Mouse (Mus musculus) splenic B cell, adult 2 months (primary cell): ENCODE data around the gene Ercc6.
A peak's percentile ranks its signal among the peaks of the same experiment; 100 is the strongest.

Experiments
- DNase-seq: peaks from one replicate; pipeline ENCODE4 v3.0.0-alpha.2; 2011; ENCODE audit warnings: low read depth, low spot score
- H3K27me3 ChIP-seq: 2 replicates; pipeline ENCODE4 v1.6.1; 2012; ENCODE audit warnings: mild to moderate bottlenecking, low read length, moderate library complexity, mixed read lengths; ENCODE audit not compliant: control insufficient read depth, poor library complexity, insufficient read depth, severe bottlenecking
- H3K36me3 ChIP-seq: 2 replicates; pipeline ENCODE4 v1.6.1; 2012; ENCODE audit warnings: mild to moderate bottlenecking, low read length, moderate library complexity, mixed read lengths; ENCODE audit not compliant: control insufficient read depth, poor library complexity, insufficient read depth, severe bottlenecking

The Ercc6 gene

DNA sequence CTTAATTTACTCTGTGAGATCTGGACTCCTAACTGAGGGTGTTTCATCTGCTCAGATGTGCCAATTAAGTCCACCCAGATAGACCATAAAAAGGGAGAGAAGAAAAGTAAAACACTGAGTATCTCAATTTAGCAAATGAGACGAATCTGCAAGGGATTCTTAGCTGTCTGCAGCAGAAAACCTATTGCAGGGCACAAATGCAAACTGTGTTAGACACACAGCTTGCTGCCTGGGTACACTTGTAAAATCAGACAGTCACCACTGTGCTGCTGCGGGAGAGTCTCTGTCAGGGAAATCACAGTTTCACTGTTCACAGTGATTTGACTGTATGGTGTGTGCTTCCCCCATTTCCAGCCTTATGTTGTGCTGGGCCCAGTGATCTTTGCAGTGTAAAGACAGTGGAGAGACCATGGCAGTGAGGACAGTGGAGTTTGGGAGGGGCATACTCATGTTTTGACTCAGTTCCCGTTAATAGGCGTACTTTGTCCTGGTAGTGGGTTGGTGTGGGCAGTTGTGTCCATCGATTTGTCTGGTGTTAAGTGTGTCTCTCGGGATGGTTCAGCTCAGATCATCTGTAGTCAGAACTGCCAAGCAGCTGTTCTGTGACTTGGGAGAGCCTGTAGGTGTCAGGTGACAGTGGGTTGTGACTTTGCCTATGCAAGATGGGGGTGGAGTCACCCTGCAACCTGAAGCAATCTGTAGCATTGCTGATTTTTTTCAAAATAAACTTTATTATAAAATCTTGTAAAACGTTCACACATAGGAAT lies 19.2 kb downstream of the Ercc6 start:
- H3K36me3 ChIP-seq: peaks cover 6% of the 10 kb centered on the region; the same call in 1 of the 2 replicates
- no peak for DNase-seq
- H3K27me3 ChIP-seq: no peaks in the 10 kb centered on the region

DNA sequence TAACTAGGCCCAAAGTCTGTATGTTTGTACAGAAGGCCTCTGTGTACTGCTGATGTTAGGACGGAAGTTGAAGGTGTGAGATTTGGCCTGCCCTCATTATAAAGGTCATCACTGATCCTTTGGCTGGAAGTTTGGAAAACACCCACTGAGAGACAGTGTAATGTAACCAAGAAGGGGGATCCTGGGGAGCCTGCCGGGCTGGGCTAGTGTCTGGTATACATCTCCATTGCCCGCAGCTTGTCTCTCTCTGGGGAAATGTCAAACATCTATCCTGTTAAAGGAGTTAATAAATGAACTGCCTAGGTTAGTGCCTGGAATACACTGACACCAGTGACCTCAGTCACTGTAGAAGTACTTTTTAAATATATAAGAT lies 19.8 kb downstream of the Ercc6 start:
- peaks cover 6% of the 10 kb centered on the region; the same call in 1 of the 2 replicates for H3K36me3 ChIP-seq
- H3K27me3 ChIP-seq: no peaks in the 10 kb centered on the region
- no peak for DNase-seq

DNA sequence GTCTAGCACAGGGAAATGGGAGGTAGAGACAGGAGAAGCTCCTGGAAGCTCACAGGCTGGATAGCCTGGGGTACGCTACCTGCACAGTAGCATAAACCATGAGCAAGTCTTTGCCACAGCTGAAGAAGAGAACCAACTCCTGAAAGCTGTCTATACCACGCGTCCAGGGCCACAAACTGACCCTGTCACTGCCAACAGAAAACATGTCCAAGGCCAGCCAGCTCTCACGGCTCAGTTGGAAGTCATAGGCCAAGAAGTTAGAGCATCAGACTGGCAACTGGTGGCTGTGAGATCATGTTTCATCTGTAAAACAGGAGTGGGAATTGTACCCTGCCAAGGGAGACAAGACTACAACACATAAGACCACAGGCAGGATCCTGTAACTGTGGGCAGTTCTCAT lies 20.3 kb downstream of the Ercc6 start:
- no peaks in the 10 kb centered on the region for H3K27me3 ChIP-seq
- no peak for DNase-seq
- H3K36me3 ChIP-seq: peaks cover 8% of the 10 kb centered on the region

DNA sequence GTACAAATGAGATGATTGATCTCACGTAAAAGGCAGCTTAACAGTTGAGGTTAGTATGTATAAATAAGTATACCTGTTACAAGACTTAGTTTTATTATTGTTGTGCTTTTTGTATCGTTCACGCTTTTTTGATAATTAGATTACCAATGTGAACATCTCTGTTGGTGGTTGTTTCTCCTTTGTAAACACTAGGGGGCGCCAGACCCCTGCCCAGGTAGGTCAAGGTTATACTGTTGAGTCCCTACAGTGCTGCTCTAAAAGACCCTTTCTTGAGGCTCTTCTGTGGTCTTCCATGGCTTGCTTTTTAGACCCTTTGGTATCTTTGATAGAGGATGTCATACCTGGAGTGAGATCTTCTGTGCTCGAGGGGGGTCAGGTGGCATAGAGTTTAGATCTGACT lies 20.8 kb downstream of the Ercc6 start:
- DNase-seq: peak; percentile 56
- Histone ChIP-seq H3K27me3 (no peaks in the 10 kb centered on the region), H3K36me3 (peaks cover 8% of the 10 kb centered on the region)

DNA sequence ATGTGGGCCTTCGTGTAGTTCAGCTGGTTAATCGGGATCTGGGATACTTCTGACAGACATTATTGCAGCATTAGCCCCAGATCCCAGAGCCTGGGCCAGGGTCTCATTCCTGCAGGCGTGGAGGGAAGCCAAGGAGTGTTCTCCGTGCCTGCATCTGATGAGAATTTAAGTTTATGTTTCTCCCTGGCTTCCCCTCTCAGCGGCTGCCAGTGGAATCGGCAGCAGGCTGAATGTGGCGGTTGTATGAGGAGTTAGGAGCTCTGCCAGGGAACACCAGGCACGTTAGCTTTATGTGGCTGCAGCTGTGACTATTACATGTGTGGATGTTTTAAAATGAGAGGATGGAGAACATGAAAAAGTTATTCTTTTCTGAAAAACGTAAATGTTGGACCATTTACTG lies 23.4 kb downstream of the Ercc6 start:
- Histone ChIP-seq H3K36me3 (peaks cover 9% of the 10 kb centered on the region), H3K27me3 (no peaks in the 10 kb centered on the region)
- DNase-seq: no peak

DNA sequence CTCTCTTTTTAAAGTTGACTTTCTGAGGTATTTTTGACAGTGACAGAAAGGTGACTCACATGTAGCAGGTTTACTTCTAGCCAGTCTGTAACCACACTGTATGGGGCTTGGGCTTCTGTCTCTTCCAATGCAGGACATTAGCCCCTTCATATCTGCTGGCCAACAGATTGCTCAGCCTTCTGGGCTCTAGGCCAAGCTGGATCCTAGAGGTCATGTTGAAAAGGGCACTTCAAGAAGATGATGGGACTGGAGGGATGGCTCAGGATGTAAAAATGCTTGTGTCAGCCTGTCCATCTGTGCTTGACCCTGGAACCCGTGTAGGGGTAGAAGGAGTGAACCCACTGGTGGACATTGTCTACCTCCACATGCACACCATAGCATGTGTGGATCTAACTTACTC lies 24.8 kb downstream of the Ercc6 start:
- no peak for DNase-seq
- no peaks in the 10 kb centered on the region for H3K27me3 ChIP-seq
- peaks cover 12% of the 10 kb centered on the region for H3K36me3 ChIP-seq

DNA sequence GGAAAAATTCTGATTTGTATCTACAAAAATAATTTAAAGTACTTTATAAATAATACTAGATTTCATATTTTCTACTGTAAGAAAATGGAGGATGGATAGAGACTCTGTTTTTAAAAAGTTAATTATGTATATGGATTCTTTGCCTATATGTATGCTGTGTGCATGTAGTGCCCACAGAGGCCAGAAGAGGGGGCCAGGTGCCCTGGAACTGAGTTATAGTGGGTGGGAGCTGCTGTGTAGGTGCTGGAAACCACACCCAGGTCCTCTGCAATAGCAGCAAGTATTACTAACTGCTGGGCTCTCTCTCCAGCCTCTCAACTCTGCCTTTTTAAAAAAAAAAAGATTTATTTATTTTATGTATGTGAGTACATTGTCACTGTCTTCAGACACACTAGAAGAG lies 29.8 kb downstream of the Ercc6 start:
- no peak for DNase-seq

DNA sequence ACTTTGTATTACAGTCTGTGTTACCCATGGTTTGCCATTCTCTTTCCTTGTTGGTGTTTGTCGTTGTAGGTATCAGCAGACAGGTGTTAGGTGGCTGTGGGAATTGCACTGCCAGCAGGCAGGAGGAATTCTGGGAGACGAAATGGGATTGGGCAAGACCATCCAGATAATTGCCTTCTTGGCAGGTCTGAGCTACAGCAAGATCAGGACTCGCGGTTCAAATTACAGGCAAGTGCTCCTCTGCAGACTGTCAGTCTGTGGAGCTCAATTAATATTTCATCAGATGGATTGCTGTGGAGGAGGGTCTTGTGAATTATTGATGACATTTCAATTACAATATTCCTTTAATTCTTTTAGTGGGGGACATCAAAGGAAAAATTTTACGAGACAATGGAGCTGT lies 33.4 kb downstream of the Ercc6 start:
- DNase-seq: no peak
- Histone ChIP-seq H3K27me3 (no peaks in the 10 kb centered on the region), H3K36me3 (peaks cover 12% of the 10 kb centered on the region; the same call in 1 of the 2 replicates)

More for the DNA sequence above, 29.8 kb downstream of the Ercc6 start:
- Histone ChIP-seq H3K36me3 (peaks cover 12% of the 10 kb centered on the region), H3K27me3 (no peaks in the 10 kb centered on the region)

DNA sequence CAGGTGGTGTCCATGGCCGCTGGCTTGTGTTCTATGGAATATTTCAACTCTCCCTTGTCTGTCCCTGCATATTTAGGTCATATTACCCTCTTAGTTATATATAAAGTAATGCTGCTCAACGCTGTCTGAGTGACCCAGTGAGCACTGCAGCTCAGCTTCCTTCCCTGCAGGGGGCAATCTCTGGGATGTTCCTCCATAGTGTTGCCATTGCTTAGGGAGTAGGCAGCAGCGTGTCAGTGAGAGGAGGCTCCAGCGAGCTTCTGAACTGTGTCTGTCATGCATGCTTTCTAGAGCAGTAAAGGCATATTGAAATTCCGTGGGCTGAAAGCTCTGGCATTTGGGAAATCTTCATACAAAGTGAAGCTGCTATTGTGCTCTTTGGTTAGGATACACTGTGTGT lies 38.5 kb downstream of the Ercc6 start:
- Histone ChIP-seq H3K36me3 (peaks cover 13% of the 10 kb centered on the region), H3K27me3 (no peaks in the 10 kb centered on the region)
- no peak for DNase-seq

DNA sequence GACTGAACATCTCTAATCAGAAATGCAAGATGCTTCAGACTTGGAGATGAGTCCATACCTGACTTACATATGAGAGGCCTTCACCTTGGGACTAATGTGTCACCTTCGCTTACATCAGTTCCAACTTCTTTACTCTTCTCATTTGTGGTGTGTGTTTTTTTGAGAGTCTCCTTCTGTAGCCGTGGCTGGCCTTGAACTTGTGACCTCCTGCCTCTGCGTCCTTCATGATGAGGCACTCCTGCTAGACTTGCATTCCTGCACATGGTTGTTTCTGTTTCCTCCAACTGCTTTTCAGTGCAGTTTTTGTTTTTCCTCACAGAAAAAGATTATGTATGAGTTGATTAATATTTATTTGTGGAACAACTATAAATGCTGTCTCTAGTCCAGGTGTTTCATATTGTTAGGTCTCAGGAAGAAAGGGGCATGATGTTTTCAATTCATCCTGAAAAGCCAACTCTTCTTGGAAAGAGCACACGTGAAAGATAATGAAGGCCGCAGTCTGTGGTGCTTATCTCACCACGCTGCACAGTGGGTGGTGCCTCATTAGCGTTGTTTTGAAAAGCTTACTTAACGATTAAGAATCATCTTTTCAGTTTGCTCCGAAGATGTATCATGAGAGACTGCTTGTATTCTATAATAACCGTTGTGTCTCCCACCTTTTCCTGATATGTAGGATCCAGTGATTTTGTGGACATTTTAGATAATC lies 40.0 kb downstream of the Ercc6 start:
- H3K36me3 ChIP-seq: peaks cover 14% of the 10 kb centered on the region
- DNase-seq: no peak
- H3K27me3 ChIP-seq: no peaks in the 10 kb centered on the region

DNA sequence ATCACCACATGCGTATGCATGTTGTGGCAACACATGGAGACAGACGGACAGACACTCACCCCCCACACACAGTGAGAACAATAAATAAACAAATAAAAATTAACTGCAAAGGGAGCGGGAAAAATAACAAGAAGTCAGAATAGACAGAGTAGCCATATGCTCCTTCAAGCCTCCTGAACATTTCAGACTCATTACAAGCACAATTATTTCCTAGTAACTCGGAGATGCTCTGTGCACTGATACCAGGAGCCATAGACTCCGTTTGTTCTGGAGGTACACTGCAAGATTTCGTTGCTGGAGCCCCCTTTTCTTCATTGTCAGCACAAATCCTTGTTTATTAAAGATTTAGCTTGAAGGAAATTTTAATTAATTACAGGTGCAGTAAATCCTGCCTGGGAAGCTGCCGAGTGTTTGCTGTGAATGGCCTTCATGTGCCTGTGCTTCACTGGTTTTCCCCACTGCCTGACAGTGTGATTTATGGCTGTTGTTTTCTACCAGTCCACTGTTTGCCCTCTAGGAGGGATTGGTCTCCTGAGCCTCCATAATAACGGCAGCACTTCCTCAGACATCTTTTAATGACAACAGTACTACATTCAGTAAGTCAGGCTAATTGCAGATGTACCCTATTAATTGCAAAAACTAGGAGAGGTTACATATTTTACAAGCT lies 41.7 kb downstream of the Ercc6 start:
- peaks cover 12% of the 10 kb centered on the region for H3K36me3 ChIP-seq
- DNase-seq: no peak
- no peaks in the 10 kb centered on the region for H3K27me3 ChIP-seq

DNA sequence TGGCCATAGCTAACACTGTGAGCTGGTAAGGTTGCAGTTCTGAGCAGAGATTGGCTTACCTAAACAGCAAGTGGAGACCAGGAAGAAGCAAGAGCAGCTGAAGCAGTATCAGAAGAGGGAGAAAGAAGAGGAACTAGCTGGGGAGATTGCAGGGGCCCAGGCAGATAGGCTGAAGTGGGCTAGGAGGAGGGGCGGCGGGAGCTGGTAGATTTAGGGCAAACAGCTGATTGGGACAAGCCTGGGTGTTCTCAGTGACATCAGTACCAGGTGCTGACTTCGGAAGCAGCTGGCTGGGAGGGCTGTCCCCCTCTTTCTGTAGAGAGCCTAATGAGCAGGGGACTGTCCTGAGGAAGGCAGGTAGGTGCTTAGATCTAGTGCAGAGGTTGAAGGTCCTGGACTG lies 48.1 kb downstream of the Ercc6 start:
- H3K36me3 ChIP-seq: peaks cover 11% of the 10 kb centered on the region
- no peak for DNase-seq
- no peaks in the 10 kb centered on the region for H3K27me3 ChIP-seq

DNA sequence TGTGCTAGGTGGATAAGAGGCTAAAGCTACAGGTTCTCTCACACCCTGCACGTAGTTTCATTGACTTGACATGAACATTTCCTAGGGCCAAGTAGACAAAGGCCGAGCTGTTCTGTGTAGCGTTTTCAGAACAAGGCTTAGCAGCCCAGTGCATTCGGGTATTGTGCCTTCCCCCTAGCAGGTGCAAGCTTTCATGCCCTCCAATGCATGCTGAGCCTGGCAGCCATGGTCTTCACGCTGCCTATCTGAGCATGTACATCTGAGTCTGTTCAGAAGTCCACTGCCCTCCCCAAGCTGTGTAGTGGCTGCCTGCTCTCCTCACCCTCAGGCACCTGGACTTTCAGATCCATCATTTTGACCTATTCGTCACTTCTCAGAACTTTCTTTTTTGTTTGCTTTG lies 50.3 kb downstream of the Ercc6 start:
- H3K27me3 ChIP-seq: no peaks in the 10 kb centered on the region
- H3K36me3 ChIP-seq: peaks cover 8% of the 10 kb centered on the region
- no peak for DNase-seq

DNA sequence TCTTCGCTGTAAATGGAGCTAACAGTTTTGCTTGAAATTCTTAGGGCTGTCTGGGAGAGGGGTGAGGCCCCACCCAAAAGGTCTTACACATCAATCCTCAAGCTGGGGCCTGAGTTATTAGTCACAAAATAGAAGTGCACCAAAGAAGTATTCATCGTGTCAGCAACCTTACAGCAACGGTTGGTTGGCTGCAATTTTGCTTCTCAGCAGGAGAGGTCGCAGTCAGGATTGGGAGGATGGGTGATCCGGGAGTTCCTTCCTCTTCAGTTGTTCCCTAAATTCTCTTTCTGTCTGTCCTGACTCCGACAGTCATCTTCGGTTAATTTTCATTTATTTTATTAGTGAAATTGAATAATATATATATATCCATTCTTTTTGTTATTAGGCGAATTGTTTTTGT lies 59.2 kb downstream of the Ercc6 start:
- Histone ChIP-seq H3K36me3 (peaks cover 6% of the 10 kb centered on the region; the same call in 1 of the 2 replicates), H3K27me3 (no peaks in the 10 kb centered on the region)
- no peak for DNase-seq

DNA sequence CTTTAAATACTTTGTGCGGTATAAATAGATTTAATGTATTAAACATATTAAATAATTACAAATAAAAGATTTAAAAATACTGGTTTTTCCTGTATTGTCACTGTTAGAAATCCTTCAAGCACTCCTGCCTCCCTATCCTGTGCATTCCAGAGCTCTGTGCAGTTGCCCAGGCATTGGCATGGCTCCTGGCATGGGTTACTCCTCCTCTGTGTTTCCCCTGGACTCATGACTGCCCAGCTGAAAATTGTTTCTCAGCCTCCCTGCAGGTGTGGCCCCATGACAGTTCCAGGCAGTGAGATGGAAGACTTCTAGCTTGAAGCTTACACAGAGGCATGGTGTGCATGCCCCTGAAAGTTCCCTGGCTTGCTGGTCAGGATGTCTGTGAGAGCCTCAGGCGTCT lies 65.1 kb downstream of the Ercc6 start:
- no peaks in the 10 kb centered on the region for H3K27me3 ChIP-seq
- DNase-seq: no peak

More for the DNA sequence above, 65.1 kb downstream of the Ercc6 start:
- peaks cover 2% of the 10 kb centered on the region; the same call in 1 of the 2 replicates for H3K36me3 ChIP-seq
